Mouse (Mus musculus) cerebellum, adult 2 months (tissue): Measurements from ENCODE around the gene Ubxn7. TPM values are rescaled to one million over a fixed set of nuclear protein-coding genes. Genes with fewer than 3 reads are reported as not detected.
A peak's percentile ranks its signal among the peaks of the same experiment; 100 is the strongest.
"Not testable (repeated sequence)": the region's sequence is repeated elsewhere in the genome, so short reads cannot be mapped to it uniquely, and the experiment has no call there.

Experiments
- DNase-seq, 2 experiments: peaks; one replicate each; pipeline ENCODE4 v3.0.0; 2021
- H3K27ac ChIP-seq: fragments of 200-500 bp; 2 replicates; pipeline ENCODE4 v1.5.1; 2012; ENCODE audit warnings: low read length, control low read depth, inconsistent platforms; ENCODE audit not compliant: insufficient read depth
- H3K27me3 ChIP-seq: fragments of 200-500 bp; 2 replicates; pipeline ENCODE4 v1.6.1; 2012; ENCODE audit warnings: inconsistent platforms, mild to moderate bottlenecking, low read length, moderate library complexity; ENCODE audit not compliant: control insufficient read depth, insufficient read depth
- H3K4me1 ChIP-seq: fragments of 200-500 bp; 2 replicates; pipeline ENCODE4 v1.6.1; 2011; ENCODE audit warnings: low read length; ENCODE audit not compliant: control insufficient read depth, insufficient read depth
- H3K4me3 ChIP-seq: fragments of 200-500 bp; replicated peaks from 2 replicates; pipeline ENCODE3; 2011; ENCODE audit warnings: mild to moderate bottlenecking, low read depth, low read length, control low read depth; ENCODE audit not compliant: insufficient read depth
- CTCF ChIP-seq: fragments of 200-500 bp; IDR thresholded peaks from 2 replicates; pipeline ENCODE4 v1.5.1; 2011; ENCODE audit warnings: low read depth, mild to moderate bottlenecking, control low read depth, low read length, moderate library complexity, borderline replicate concordance; ENCODE audit not compliant: insufficient read depth
- POLR2A ChIP-seq: fragments of 200-500 bp; IDR thresholded peaks from 2 replicates; pipeline ENCODE4 v1.6.1; 2011; ENCODE audit warnings: low read length, control low read depth, borderline replicate concordance; ENCODE audit not compliant: insufficient read depth
- WGBS: fragments of 180-500 bp; shearing (Covaris S2); methylation state at CpG from one replicate; pipeline ENCODE4 v1.1.7; 2018; 5-methylcytosine and 5-hydroxymethylcytosine counted together
- polyA plus RNA-seq: library from polyadenylated mRNA; depleted of rRNA; stranded (reverse); fragments of >200 nt; gene quantifications from 2 replicates; pipeline ENCODE4 v1.2.3, GENCODE M21; 2012; rRNA removed

Gene Ubxn7
- 18.1 and 18.8 TPM in 2 replicates for polyA plus RNA-seq

DNA sequence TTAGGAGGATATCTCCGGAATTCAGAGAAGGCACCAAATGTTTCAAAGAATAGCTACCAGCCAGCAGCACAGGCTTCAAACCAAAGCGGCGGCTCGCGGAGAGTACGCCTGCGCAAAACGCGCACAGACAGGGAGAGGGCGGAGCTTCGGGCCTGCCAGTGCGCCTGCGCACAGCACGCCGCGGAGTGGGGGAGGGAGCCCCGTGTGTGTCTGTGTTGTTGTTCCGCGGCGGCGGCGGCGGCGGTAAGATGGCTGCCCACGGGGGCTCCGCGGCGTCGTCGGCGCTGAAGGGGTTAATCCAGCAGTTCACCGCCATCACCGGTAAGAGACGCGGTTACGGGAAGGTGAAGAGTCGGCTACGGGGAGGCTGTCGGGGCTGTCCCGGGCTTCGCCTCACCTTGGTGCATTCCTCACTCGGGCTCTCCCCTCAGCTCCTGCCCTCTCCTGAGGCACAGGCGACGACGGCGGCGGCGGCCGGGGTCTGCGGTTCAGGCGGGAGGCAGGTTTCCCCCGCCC, at the start of gene Ubxn7:
Gene Ubxn7, plus strand, starts transcription at position 218 of the 516 bp plus-strand sequence.
- H3K27me3 ChIP-seq, result no peaks in the 10 kb centered on the region
- H3K4me1 ChIP-seq, result peaks cover 11% of the 10 kb centered on the region
- WGBS, result under 1% methylated on average over 52 of the region's 52 CpGs
- H3K4me3 ChIP-seq, result peak within 1 kb of the TSS; percentile 86
- peak within 1 kb of the TSS; percentile 60; the same call in 1 of the 2 replicates for H3K27ac ChIP-seq
- DNase-seq, result peak; percentile 98 to 99
- no peak for TF ChIP-seq CTCF
- peak; percentile 80 for TF ChIP-seq POLR2A

DNA sequence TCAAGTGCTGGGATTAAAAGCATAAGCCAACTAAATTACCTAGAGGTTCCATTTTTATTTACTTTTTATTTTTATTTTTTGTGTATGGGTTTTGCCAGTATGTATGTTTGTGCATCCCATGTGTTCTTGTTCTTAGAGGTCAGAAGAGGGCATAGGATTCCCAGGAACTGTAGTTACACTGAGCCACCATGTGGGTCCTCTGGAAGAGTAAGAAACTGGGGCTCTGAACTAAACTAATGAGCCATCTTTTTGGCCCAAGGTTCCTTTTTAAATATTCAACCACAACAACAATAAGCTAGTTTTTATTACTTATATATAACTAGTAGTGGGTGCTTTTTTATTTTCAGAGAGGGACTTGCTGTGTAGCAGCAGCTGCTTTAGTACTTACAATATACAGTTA, 49.4 kb upstream of the Ubxn7 start:
- no peaks in the 10 kb centered on the region for H3K4me1 ChIP-seq
- no peak overlapping the region for H3K27ac ChIP-seq
- no peak for DNase-seq
- no peaks in the 10 kb centered on the region for H3K27me3 ChIP-seq
- TF ChIP-seq CTCF, result no peak
- no peak for TF ChIP-seq POLR2A
- H3K4me3 ChIP-seq, result no peak overlapping the region

GRCm38 (mm10) chr16:32291821-32292220, 40.2 kb upstream of the Ubxn7 start:
- DNase-seq, result no peak
- Histone ChIP-seq H3K27me3 (no peaks in the 10 kb centered on the region), H3K27ac (no peak overlapping the region), H3K4me1 (no peaks in the 10 kb centered on the region), H3K4me3 (no peak overlapping the region)
- TF ChIP-seq POLR2A (no peak), CTCF (no peak)
- 94% methylated on average over 4 of the region's 4 CpGs for WGBS

DNA sequence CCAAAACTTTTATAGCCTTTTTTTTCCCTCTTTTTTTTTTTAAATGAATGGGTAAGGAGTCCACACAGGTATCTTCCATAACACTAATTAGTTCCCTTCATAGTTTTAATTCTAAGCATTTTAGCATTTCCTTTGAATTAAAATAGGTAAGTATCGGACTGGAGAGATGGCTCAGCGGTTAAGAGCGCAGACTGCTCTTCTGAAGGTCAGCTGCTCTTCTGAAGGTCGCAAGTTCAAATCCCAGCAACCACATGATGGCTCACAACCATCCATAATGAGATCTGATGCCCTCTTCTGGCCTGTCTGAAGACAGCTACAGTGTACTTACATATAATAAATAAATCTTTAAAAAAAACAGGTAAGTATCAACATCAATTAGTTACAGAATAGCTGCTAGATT, 32.4 kb upstream of the Ubxn7 start:
- not testable (repeated sequence) for H3K4me1 ChIP-seq, H3K27me3 ChIP-seq, H3K27ac ChIP-seq, DNase-seq, H3K4me3 ChIP-seq
- over 99% methylated on average over 4 of the region's 4 CpGs for WGBS

DNA sequence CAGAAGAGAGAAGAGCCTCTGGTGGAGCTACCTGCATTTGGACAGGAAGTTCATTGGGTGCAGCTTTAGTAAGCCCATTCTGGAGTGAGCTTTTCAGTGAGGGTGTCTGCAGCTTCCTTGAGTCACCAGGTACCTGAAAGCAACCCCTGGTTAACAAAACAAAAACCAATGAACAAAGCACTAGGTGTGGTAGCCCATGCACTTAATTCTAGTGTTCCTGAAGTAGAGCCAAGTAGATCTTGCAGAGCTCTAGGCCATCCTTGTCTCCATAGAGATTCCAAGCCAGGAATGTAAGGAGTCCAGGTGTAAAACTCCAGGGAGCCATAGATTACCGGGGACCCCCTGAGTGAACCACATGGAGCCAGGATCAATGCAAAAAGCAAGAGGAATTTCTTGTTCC, 29.0 kb upstream of the Ubxn7 start:
- Histone ChIP-seq H3K4me3 (no peak overlapping the region), H3K27ac (no peak overlapping the region), H3K27me3 (no peaks in the 10 kb centered on the region), H3K4me1 (no peaks in the 10 kb centered on the region)
- WGBS, result 7% methylated on average over 1 of the region's 1 CpGs
- DNase-seq, result no peak
- TF ChIP-seq POLR2A (no peak), CTCF (no peak)

DNA sequence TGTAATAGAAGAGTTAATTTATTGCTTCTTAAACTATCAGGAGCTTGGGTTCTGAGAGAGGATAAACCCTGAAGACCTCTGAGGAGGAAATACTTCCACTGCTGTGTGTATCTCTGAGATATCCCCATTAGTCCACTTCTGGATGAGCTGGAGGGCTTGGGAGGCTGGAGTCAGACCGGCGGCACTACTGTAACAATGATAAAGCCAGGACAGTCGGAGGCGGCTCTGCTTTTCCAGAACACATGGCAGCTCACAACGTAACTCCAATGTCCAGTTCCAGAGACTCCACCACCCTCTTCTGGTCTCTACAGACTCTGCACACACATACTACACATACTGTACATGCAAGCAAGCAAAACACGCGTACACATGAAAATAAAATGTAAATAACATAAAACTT, 28.2 kb upstream of the Ubxn7 start:
- 92% methylated on average over 7 of the region's 7 CpGs for WGBS

GRCm38 (mm10) chr16:32311970-32312369, 20.1 kb upstream of the Ubxn7 start:
- WGBS, result 82% methylated on average over 4 of the region's 4 CpGs
- no peak for DNase-seq
- Histone ChIP-seq H3K4me1 (no peaks in the 10 kb centered on the region), H3K27me3 (no peaks in the 10 kb centered on the region), H3K4me3 (no peak overlapping the region), H3K27ac (no peak overlapping the region)
- TF ChIP-seq CTCF (no peak), POLR2A (no peak)

More for the DNA sequence above, 28.2 kb upstream of the Ubxn7 start:
- Histone ChIP-seq H3K27me3 (no peaks in the 10 kb centered on the region), H3K4me3 (no peak overlapping the region), H3K27ac (no peak overlapping the region), H3K4me1 (no peaks in the 10 kb centered on the region)
- no peak for TF ChIP-seq CTCF
- DNase-seq, result no peak

DNA sequence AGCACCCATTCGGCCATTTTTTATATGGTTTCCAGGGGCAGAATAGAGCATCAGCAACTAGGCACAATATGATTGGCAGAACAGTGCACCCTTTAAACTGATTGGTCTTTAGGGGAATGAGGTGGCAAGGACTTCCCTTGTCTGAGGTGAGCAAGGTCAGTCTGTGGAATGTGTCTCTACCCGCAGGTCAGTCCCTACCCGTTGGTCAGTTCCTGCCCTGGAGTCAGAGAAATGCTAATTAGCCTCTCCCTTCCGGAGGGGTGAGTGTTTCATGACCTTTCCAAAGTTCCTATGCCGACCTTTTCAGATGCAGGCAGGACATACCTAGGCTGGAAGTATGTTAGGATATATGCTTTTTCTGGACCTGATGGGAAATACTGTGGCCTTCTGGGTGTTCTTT, 19.7 kb upstream of the Ubxn7 start:
- 59% methylated on average over 5 of the region's 5 CpGs for WGBS
- H3K4me1 ChIP-seq, result no peaks in the 10 kb centered on the region
- no peak overlapping the region for H3K4me3 ChIP-seq
- TF ChIP-seq POLR2A (no peak), CTCF (no peak)
- no peaks in the 10 kb centered on the region for H3K27me3 ChIP-seq
- no peak for DNase-seq
- no peak overlapping the region for H3K27ac ChIP-seq
